Mouse (Mus musculus) frontal cortex, postnatal 14 days (tissue): ENCODE data around the gene Ttc26.

ENCODE experiments used
- DNase-seq, 2 experiments: peaks; one replicate each; pipeline ENCODE4 v3.0.0; 2022; ENCODE audit warnings: low spot score in 2 of 2

Gene Ttc26

DNA sequence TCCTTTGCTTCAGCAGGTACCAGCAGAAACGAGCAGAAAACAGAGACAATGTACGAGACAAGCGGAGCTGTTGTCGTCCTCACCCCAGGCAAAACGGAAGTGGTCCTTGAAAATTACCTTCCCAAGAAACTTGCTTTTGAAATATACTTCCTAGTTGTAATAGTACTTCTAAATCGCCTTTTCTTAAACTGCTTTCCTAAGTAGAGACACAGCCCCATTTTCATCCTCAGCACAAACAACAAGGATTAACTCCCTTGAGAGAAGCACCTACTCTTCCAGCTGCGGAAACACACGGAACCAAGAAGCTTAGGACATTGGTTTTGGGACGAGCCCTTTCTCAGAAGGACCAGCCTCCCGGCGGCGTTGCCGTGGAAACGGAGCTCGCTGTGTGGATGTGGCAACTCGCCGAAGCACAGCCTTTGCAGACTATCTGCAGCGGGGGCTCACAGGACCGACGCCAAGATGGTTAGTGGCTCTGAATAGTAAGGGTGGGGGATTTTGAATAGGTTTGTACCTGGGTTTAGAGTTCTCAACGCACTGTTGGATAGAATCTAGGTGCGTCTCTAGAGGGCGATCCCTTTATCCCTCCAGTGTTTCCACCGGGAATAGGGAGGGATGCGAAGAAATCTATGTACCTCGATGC, at the start of gene Ttc26:
Ttc26 (plus strand) TSS at position 341 of the 643 bp plus-strand sequence.
- DNase-seq: peak; percentile 74 to 82

DNA sequence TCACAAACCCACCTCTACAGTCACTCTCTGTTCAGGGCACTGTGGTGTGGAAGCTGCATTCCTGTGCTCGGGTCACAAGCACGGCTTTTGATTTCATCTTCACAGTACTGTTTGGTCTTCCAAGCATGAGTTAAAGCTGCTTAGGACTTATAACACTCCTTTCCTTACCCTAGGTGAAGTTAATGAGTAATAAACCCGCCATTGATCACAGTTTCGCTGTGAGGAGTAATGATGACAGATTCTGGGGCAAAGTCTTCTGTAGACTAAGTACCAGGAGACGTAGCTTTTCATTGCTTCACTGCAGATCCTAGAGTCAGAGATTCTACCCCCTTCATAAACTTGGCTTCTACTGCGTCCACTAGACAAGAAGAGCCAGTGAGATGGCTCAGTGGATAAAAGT, 46.0 kb upstream of the Ttc26 start:
- DNase-seq: no peak

DNA sequence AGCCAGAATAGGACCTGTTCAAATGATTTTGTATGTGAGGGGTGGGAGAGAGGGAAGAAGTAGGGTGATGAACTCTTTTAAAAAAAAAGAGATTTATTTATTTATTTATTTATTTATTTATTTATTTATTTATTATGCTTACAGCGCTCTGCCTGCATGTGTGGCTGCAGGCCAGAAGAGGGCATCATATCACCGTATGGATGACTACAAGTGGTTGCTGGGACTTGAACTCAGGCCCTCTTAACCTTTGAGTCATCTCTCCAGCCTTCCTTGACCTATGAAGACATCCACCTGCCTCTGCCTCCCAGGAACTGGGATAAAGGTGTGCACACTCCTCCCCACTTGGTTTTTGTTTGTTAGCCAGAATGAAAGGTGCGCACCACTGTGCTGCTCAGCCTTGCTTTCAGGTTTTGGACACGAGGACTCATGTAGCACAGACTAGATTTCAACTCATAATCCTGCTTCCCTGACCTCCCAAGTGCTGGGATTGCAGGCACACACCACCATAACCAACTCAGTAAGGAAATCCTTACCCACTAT, 44.0 kb upstream of the Ttc26 start:
- DNase-seq: no peak

DNA sequence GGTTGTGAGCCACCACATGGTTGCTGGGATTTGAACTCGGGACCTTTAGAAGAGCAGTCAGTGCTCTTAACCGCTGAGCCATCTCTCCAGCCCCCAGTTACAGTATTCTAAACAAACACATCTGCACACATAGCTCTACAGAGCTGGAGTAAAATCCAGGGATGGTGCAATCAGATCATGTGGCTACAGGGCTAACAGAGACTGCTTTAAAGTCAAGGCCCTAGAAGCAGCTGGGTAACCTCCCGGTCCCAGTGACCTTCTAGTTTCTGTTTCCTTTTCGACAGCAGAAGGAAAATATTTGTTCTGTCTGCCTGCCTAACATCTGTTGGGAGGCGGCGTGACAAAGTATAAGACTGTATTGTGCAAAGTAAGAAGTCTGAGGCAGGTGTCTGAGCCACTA, 43.3 kb upstream of the Ttc26 start:
- DNase-seq: no peak

DNA sequence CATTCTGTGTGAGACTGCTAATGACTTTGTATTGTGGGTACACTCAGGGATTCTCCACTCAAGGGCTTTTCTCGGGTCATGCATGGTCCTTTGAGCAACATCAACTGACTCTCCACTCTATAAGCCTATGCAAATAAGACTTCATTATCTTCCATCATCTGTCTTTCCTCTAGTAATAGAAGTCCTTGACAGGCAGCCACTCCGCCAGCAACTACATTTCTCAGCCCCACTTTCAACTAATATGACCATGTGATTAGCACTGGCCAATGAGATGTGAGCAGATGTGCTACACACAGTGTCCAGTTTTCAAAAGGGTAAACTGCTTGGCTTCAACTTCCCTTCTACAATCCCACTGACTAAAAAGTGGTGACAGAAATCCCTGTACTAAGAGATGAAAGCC, 42.2 kb upstream of the Ttc26 start:
- no peak for DNase-seq

DNA sequence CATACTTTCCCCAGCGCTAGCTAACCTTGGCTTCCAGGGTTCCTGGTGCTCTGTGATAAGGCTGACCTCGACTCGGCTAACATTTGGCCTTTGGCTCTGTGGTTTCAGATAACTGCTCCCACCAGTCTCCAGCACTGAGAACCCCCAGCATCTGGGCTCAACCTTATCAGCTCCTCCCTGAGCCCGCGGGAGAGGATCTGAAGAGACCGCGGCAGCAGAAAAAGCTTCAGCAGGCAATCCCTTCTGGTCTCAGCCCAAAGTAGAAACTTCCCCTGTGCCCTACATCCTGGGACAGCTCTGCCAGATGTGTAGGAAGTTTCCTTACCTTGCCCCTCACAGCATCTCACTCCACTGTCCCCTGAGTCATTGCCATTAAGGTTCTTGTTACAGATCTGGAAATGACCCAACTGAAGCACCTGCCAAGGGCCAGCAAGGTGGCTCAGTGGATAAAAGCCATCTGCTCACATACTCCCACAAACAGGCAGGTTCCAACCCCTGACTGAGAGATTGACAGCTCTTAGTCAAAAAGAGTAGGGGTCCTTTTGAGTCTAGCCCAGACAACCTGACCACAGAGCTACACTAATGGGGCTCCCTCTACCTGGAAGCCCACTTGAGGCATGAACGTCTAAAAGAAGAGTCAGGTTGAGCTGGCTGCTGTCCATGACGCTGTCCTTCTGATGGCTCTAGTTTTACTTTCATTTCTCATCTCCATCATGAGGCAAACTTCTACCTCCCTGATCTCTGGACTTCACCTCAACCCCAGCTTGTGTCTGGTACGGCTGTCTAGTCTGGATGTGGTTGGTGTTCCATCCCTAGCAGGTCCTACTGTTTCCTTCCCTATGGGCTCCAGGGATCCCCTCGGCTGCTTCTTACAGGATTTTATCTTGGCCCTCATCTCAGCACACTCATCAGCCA, 39.3 kb upstream of the Ttc26 start:
- DNase-seq: no peak

DNA sequence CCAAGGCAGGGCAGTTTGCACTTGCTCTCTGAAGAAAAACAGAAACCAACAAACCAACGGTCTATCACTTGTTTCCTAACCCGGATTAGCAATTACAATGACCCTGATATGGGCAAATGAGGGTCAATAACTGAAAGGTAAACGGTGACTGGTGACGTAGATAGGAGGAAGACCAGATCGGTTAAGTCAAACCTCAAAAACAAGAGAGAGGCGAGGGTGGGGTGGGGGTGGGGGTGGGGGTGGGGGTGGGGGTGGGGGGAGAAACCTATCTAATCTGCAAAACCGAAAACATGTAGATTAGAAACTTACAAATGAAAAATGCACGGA, 38.6 kb upstream of the Ttc26 start:
- DNase-seq: no peak

DNA sequence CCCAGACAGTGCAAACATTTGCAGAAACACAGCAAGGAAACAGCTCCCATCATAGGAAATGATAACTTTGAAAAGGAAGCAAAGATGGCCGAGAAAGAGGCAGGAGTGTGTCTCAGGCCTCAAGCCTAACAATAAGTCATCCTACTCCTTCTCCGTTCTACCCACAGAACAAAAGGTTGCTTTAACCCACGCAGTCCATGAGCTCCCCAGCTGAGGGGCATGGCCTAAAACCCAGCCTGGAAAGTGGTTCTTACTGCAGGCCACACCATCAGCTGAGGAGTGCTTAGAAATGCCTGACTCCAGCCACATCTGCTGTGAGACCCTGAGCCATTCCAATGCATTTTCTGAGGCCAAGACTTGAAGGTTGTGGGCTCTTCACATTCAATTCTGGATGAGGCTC, 37.7 kb upstream of the Ttc26 start:
- no peak for DNase-seq

DNA sequence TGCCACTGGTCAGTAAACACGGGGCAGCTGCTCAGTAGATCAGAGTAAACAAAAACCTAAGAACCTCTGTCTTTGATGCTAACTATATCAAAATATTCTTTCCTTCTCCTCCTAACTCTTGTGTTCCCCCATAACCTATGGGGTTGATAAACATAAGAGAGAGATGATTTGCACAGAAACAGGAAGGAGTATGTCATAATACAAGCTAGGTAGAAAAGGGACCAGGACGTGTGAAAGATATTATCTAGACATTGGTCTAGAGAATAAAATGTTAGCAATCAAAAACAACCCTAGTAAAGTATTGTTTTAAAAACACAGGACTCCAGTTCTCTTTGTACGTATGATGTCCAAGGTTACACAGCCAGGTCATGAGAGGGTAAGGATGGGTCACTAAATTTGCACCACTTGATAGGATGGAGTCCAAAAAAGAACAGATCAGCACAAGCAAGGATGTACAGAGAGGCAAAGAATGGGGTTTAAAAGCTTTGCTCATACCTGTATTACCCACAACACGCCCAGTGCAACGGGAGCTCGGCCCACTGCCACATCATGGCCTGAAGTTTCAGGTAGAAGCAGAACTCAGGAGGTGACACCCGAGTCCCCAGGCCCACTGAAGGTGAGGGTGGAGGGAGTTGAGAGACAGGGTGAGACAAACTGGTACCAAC, 37.1 kb upstream of the Ttc26 start:
- no peak for DNase-seq

DNA sequence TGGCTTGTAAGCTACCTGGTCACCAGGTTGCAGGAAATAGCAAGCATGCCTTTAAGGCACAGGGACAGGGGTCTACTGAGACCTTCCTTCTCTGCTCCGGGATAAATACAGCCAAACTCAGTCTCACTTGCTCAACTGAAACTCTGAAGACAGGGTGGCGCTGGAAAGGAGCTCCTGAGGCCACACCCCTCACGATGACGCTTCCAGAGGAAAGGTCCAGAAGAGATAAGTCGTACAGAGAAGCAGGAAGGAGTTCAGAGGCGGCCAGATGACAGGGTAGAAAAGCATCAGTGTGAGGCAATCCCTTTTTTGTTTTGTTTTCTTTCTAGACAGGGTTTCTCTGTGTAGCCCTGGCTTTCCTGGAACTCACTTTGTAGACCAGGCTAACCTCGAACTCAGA, 35.5 kb upstream of the Ttc26 start:
- DNase-seq: no peak

DNA sequence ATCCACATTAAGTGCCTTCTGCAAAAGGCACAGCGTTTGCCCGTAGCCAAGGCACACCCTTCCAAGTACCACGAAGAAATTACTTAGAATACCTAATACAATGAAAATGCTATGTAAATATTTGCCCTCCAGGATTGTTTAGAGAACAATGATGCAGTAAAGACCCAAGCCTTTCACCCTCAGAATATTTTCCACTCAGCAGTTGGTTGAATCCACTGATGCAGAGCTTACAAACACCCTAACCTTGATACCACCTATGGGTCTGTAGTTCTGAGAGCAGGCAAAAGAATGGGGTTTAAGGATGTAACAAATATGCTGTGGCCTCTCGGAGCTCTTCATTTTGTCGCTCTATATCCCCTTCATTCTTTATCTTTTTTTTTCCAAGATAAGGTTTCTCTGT, 33.4 kb upstream of the Ttc26 start:
- no peak for DNase-seq

DNA sequence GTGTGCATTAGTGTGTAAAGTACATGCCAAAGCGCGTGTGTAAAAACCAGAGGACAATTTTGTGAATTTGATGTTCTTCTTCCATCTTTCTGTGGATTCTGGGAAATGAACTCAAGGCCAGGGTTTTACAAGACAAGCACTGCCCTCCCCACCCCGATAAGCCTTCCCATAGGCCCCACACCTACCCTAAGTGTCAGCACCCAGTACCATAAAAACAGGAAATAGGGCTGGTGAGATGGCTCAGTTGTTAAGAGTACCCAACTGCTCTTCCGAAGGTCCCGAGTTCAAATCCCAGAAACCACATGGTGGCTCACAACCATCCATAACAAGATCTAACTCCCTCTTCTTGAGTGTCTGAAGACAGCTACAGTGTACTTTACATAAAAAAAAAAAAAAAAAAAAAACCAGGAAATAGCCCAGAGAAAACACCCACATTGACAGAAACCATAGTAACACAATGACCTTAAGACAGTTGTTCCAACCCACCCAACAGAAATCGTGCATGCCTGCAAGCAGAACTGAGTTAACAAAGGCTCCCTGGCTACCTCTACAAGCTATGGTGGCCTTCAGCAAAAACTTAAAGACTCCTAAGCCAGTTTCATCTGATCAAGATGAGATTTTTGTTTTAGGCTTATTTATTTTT, 32.3 kb upstream of the Ttc26 start:
- DNase-seq: no peak

DNA sequence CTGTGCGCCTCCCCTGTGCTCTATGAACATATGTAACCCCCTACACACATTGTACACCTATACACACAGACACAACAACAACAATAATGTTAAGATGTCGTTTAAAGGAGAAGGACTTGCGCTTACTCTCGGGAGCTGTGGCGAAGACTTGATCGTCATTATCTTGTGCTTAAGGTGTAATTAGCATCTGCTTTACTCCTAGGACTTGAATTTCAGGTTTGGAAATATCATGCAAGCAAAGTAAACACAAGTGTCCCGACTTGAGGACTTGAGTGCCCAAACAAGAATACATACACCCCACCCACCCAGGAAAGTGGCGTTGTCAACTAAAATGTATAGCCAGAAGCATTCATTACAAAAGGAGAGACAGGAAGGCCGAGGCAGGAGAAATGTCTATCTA, 31.5 kb upstream of the Ttc26 start:
- DNase-seq: no peak

DNA sequence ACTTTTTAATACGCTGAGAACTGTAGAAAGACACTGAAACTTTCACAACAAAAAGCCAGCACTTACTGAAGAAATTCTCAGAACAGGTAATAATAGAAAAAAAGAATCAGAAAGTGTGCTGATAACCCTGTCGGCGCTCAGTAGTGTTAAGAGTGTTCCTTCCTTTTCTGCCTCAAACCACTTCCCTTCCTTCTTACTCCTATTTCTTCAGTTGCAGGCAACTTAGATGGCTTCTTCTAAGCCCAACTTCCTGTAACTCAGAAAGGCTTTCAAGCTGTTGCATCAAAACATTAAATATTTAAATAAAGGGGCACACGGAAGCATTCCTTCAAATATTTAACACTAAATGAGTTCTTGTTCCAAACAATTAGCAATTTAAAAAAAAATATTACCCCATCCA, 29.3 kb upstream of the Ttc26 start:
- DNase-seq: no peak

DNA sequence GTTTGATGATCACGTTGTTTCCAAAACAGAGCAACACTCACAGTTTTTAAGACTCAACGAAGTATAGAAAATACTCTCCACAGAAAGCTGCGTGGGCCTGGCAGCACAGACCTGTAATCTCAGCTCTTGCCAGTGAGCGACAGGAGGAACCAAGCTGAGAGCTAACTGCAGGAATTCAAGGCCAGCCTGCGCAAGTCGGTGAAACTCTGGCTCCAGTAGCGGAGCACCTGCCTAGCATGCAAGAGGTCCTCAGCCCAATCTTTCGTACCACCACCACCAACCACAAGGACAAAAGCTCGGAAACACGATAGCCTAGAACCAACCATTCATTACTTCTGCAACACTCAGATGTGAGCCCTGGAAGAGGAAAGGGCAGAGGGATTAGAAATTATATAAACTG, 28.8 kb upstream of the Ttc26 start:
- no peak for DNase-seq

DNA sequence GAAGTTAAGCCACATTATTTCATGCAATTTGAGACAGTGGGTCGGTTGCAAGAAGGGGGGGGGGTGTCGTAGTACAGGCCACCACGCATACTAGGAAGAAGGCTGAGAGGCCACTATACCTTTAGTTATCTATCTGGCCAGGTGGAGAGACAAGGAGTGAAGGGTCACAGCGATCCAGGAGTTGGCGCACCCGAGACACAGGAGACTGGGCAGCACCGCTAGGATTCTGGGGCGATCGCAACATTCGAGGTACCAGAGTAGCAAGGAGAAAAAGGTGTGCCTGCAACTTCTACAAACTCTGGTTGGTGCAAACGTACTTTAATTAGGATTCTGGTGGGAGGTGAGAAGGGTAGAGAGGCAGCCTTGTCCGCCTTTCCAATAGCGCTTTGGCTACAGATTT, 28.1 kb upstream of the Ttc26 start:
- DNase-seq: no peak

DNA sequence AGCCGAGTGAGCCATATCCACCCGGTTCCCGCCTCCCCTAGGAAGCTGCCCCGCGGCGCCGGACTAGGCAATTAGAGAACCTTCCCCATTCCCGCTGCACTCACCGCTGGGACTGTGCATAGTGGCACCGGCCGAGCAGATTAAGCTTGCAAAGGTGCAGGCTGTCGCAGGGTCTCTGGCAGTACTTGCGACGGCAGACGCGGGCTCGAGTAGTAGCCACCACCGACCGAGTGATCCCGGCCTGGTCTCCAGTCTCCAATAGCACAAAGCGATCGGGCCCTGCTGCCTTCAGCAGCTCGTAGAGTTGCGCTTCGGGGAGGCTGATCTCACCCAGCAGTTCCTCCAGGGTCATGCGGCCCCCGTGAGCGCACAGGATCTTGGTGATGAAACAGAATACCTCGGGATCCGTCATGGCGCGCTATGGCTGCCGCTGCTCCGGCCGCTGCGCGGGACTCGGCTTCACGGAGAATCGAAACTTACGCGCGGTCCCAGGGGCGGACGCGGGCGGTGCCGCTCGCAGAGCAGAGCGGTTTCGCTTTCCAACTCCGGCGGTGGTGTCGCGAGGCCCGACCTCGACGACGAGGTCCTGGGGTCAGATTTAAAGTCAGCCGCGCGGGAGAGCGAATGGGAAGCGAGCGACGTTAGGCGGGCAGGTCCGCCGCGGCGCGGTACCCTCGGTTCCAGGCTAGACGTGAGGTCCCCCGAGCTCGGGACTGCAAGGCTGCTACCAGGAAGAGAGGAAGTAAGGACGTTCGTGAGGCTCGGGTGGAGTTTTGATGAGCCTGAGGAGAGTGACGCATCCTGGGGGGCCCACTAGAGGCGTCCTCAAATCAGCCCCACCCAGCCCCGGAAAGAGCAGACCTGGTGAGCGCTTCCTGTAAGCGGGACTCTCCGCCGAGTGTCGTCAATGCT, 27.2 kb upstream of the Ttc26 start, which contains the start of gene Zc3hav1:
Zc3hav1 (minus strand) TSS at position 793 of the 912 bp plus-strand sequence.
- peak; percentile 11 to 13 for DNase-seq

DNA sequence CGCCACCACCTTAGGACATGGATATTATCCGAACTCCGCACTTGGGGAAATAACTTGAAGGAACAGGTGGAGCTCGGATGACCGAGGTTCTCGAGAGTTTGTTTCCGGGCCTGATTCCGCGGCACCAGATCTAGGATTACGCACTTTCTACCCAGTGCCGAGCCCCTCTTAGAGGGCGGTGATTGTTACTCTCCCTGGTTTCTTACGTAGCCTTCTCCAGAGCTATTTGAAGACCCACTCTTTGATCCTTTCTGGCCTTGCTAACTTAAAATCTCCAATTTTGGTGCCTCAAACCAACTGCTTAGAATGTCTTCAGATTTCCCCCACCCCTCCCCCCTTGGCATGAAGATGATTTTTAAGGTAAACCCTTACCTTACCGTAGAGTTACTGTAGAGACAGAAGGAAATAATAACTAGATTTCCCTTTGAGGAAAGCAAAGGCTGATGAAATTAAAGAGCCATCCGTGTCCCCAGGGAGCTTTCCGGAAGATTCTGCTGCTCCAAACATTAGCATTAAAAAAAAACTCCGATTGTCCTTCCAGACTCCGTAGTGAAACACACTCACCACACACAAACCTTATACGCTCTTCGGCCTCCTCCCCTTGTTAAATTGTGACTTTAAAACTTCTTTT, 26.4 kb upstream of the Ttc26 start:
- no peak for DNase-seq

DNA sequence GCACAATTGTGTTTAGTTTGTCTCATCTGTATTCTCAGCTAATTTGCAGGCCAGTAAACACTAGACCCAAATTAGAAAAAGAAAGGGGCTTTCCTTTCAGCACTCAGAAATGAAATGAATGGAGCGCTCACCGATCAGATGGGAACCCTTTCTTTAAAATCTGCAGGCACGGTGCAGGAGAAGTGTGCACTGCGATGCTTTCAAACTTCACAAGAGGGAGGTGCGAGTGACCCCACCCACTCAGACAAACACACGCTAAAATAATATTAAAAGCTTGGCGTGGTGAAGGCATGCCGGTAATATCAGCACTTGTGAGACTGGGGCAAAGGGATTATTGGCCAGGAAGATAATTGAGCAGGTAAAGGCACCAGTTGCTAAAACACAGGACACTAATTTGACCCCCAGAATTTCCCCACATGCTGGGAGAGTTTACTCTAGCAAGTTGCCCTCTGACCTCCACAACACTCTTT, 25.9 kb upstream of the Ttc26 start:
- DNase-seq: no peak

DNA sequence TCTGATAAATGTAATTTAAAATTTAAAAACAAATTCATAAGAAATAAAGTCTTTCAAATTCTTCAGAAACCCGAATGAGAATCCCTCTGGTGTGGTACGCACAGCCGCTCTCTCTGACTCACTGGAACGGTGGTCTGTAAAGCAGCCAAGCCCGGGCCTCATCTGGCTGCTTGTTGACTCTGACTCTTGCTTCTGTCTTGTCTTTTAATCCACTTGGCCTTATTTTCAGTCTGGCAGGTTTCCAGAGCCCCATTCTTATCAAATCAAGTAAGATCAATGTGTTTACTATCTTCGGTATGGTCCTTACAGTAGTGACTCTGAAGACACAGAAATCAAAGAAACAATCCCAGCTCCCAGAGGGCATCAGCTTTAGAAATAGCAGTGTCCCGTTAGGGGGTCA, 25.4 kb upstream of the Ttc26 start:
- no peak for DNase-seq
